27 mouse cellular contexts compared by ENCODE assay signal in genomic region chr14:10289043-10289442, GRCm38 (mm10).
"Had no signal": no experiment of that assay in that cellular context is flagged by ENCODE, and none has a peak within 500 bp of the region (broad histone marks: within the 10 kb centered on the region; RNA-seq: fewer than 3 reads in every experiment).

No protein-coding gene starts in this region.

- DNase-seq: gastrocnemius, postnatal 14 days; gastrocnemius, postnatal 36 days; heart, adult 11 months; heart, adult 2 months; heart, postnatal 10 days; heart, postnatal 4 days; kidney, adult 11 months; kidney, adult 2 months; kidney, adult 9 months; kidney, postnatal 14 days; kidney, postnatal 36 days; layer of hippocampus, adult 9-11 months; layer of hippocampus, postnatal 36 days; left cerebral cortex, postnatal 4 days had no signal

- H3K4me1 ChIP-seq: hindbrain, embryonic 10.5 days; hindbrain, embryonic 12.5 days; kidney, embryonic 15.5 days; limb, embryonic 13.5 days; limb, embryonic 15.5 days; liver, embryonic 12.5 days had no signal

- H3K4me3 ChIP-seq: heart, adult 2 months; heart, embryonic 12.5 days; hindbrain, embryonic 10.5 days; hindbrain, embryonic 12.5 days; kidney, embryonic 15.5 days; left cerebral cortex, adult 2 months; limb, embryonic 13.5 days; limb, embryonic 15.5 days; liver, embryonic 12.5 days had no signal

- H3K36me3 ChIP-seq: heart, embryonic 12.5 days; hindbrain, embryonic 10.5 days; hindbrain, embryonic 12.5 days; kidney, embryonic 15.5 days; limb, embryonic 13.5 days; limb, embryonic 15.5 days; liver, embryonic 12.5 days had no signal

- H3K4me2 ChIP-seq: heart, embryonic 12.5 days; hindbrain, embryonic 12.5 days; hindbrain, embryonic 14.5 days; kidney, embryonic 15.5 days; limb, embryonic 13.5 days; limb, embryonic 15.5 days; liver, embryonic 12.5 days had no signal

- H3K27ac ChIP-seq: heart, adult 2 months; hindbrain, embryonic 10.5 days; hindbrain, embryonic 12.5 days; hindbrain, embryonic 14.5 days; kidney, embryonic 15.5 days; kidney, postnatal 0 days; left cerebral cortex, adult 2 months; limb, embryonic 13.5 days; limb, embryonic 15.5 days; liver, embryonic 12.5 days; liver, embryonic 14.5 days had no signal

- ATAC-seq: hindbrain, embryonic 16.5 days; intestine, embryonic 16.5 days; liver, embryonic 12.5 days had no signal

- H3K27me3 ChIP-seq: heart, embryonic 12.5 days; hindbrain, embryonic 12.5 days; kidney, embryonic 15.5 days; limb, embryonic 13.5 days; limb, embryonic 15.5 days; liver, embryonic 12.5 days had no signal

- H3K9me3 ChIP-seq: heart, embryonic 12.5 days; hindbrain, embryonic 10.5 days; hindbrain, embryonic 12.5 days; kidney, embryonic 15.5 days; limb, embryonic 13.5 days; limb, embryonic 15.5 days; liver, embryonic 12.5 days had no signal

- H3K9ac ChIP-seq: heart, embryonic 12.5 days; hindbrain, embryonic 12.5 days; hindbrain, embryonic 14.5 days; kidney, embryonic 15.5 days; limb, embryonic 13.5 days; limb, embryonic 15.5 days; liver, embryonic 12.5 days; liver, embryonic 14.5 days had no signal
